Mouse (Mus musculus): Measurements from ENCODE around the gene Snorc.

Snorc gene

GRCm38 (mm10) chr1:87525041-87525440, 55.0 kb downstream of the Snorc start:
- Histone ChIP-seq H3K4me3 (replicated peaks; ENCODE audit: low read length) (no peak overlapping the region), H3K9me3 (ENCODE audit: low read length) (no peaks in the 10 kb centered on the region; the same call in 1 of the 2 replicates), H3K27me3 (ENCODE audit: insufficient read depth, low read length) (no peaks in the 10 kb centered on the region), H3K4me1 (replicated peaks; ENCODE audit: low read depth, low read length) (peaks cover 10% of the 10 kb centered on the region), H3K36me3 (ENCODE audit: insufficient read depth, low read length) (no peaks in the 10 kb centered on the region)
- TF ChIP-seq CTCF (conservative IDR thresholded peaks at IDR 0.05; ENCODE audit: low read length): no peak
- no peak for TF ChIP-seq NANOG (IDR thresholded peaks at IDR 0.05; ENCODE audit: borderline replicate concordance, low read length)
- no peak for TF ChIP-seq POU5F1 (IDR thresholded peaks at IDR 0.05; ENCODE audit: borderline replicate concordance, low read length)
